Mouse (Mus musculus): ENCODE results near the gene Ankrd33b. TPM values are rescaled to one million over a fixed set of nuclear protein-coding genes. Genes with fewer than 3 reads are reported as not detected.
A peak's percentile ranks its signal among the peaks of the same experiment; 100 is the strongest.

Ankrd33b gene
- polyA plus RNA-seq, 1 experiment from 2014 or later: 1.8 TPM

- no peak overlapping the region for H3K4me3 ChIP-seq (ENCODE audit: low read depth, low read length)
- 30% methylated on average over 2 of the region's 2 CpGs for WGBS (ENCODE audit: insufficient replicate concordance)
- H3K36me3 ChIP-seq (replicated peaks; ENCODE audit: insufficient read depth, low read length): no peaks in the 10 kb centered on the region
- DNase-seq (no peak), ATAC-seq (no peak)
- H3K9me3 ChIP-seq (ENCODE audit: low read length): no peaks in the 10 kb centered on the region
- H3K27ac ChIP-seq (ENCODE audit: low read depth): no peak overlapping the region
- peaks cover 16% of the 10 kb centered on the region; the same call in 1 of the 2 replicates for H3K27me3 ChIP-seq (ENCODE audit: insufficient read depth, low read length)
- no peak overlapping the region for H3K9ac ChIP-seq (replicated peaks)
- H3K4me2 ChIP-seq (ENCODE audit: low read depth, low read length): no peak overlapping the region
- no peaks in the 10 kb centered on the region for H3K4me1 ChIP-seq (ENCODE audit: insufficient read depth)
- TF ChIP-seq EP300 (IDR thresholded peaks at IDR 0.05; ENCODE audit: low read depth) (no peak), CTCF (IDR thresholded peaks at IDR 0.05; ENCODE audit: low read depth) (no peak)
Measured at GRCm38 (mm10) chr15:31294311-31294710, 73.2 kb downstream of the Ankrd33b start.

GRCm38 (mm10) chr15:31292627-31293026, 74.9 kb downstream of the Ankrd33b start:
- WGBS (ENCODE audit: insufficient replicate concordance): 27% methylated on average over 3 of the region's 3 CpGs
- Histone ChIP-seq H3K9ac (replicated peaks) (no peak overlapping the region), H3K4me2 (ENCODE audit: low read depth, low read length) (no peak overlapping the region), H3K27ac (ENCODE audit: low read depth) (no peak overlapping the region), H3K4me1 (ENCODE audit: insufficient read depth) (no peaks in the 10 kb centered on the region), H3K4me3 (ENCODE audit: low read depth, low read length) (no peak overlapping the region), H3K9me3 (ENCODE audit: low read length) (no peaks in the 10 kb centered on the region), H3K36me3 (replicated peaks; ENCODE audit: insufficient read depth, low read length) (no peaks in the 10 kb centered on the region), H3K27me3 (ENCODE audit: insufficient read depth, low read length) (peaks cover 12% of the 10 kb centered on the region; the same call in 1 of the 2 replicates)
- DNase-seq (no peak), ATAC-seq (peak; percentile 49; the same call in 1 of the 2 replicates)
- no peak for TF ChIP-seq CTCF (IDR thresholded peaks at IDR 0.05; ENCODE audit: low read depth)
- no peak for TF ChIP-seq EP300 (IDR thresholded peaks at IDR 0.05; ENCODE audit: low read depth)

- ATAC-seq (no peak), DNase-seq (no peak)
- no peaks in the 10 kb centered on the region for H3K36me3 ChIP-seq (replicated peaks; ENCODE audit: insufficient read depth, low read length)
- no peak overlapping the region for H3K27ac ChIP-seq (ENCODE audit: low read depth)
- H3K27me3 ChIP-seq (ENCODE audit: insufficient read depth, low read length): no peaks in the 10 kb centered on the region
- H3K4me3 ChIP-seq (ENCODE audit: low read depth, low read length): no peak overlapping the region
- H3K4me1 ChIP-seq (ENCODE audit: insufficient read depth): peaks cover 3% of the 10 kb centered on the region
- TF ChIP-seq EP300 (IDR thresholded peaks at IDR 0.05; ENCODE audit: low read depth): no peak
- no peak for TF ChIP-seq CTCF (IDR thresholded peaks at IDR 0.05; ENCODE audit: low read depth)
- H3K9ac ChIP-seq (replicated peaks): no peak overlapping the region
- H3K9me3 ChIP-seq (ENCODE audit: low read length): no peaks in the 10 kb centered on the region
- 84% methylated on average over 3 of the region's 3 CpGs for WGBS (ENCODE audit: insufficient replicate concordance)
- no peak overlapping the region for H3K4me2 ChIP-seq (ENCODE audit: low read depth, low read length)
Measured at GRCm38 (mm10) chr15:31285695-31286094, 81.8 kb downstream of the Ankrd33b start.

- TF ChIP-seq EP300 (IDR thresholded peaks at IDR 0.05; ENCODE audit: low read depth) (no peak), CTCF (IDR thresholded peaks at IDR 0.05; ENCODE audit: low read depth) (no peak)
- peaks cover 8% of the 10 kb centered on the region for H3K4me1 ChIP-seq (ENCODE audit: insufficient read depth)
- no peak overlapping the region for H3K4me2 ChIP-seq (ENCODE audit: low read depth, low read length)
- no peak overlapping the region for H3K9ac ChIP-seq (replicated peaks)
- ATAC-seq: no peak
- WGBS (ENCODE audit: insufficient replicate concordance): 65% methylated on average over 17 of the region's 17 CpGs
- no peaks in the 10 kb centered on the region for H3K36me3 ChIP-seq (replicated peaks; ENCODE audit: insufficient read depth, low read length)
- no peak overlapping the region for H3K4me3 ChIP-seq (ENCODE audit: low read depth, low read length)
- no peaks in the 10 kb centered on the region for H3K9me3 ChIP-seq (ENCODE audit: low read length)
- no peaks in the 10 kb centered on the region for H3K27me3 ChIP-seq (ENCODE audit: insufficient read depth, low read length)
- no peak for DNase-seq
- H3K27ac ChIP-seq (ENCODE audit: low read depth): no peak overlapping the region
Measured at GRCm38 (mm10) chr15:31284922-31285631, 82.4 kb downstream of the Ankrd33b start.

GRCm38 (mm10) chr15:31284142-31284541, 83.4 kb downstream of the Ankrd33b start:
- 59% methylated on average over 5 of the region's 5 CpGs for WGBS (ENCODE audit: insufficient replicate concordance)
- Histone ChIP-seq H3K9ac (replicated peaks) (no peak overlapping the region), H3K27ac (ENCODE audit: low read depth) (no peak overlapping the region), H3K36me3 (replicated peaks; ENCODE audit: insufficient read depth, low read length) (no peaks in the 10 kb centered on the region), H3K4me2 (ENCODE audit: low read depth, low read length) (no peak overlapping the region), H3K9me3 (ENCODE audit: low read length) (no peaks in the 10 kb centered on the region), H3K27me3 (ENCODE audit: insufficient read depth, low read length) (no peaks in the 10 kb centered on the region), H3K4me3 (ENCODE audit: low read depth, low read length) (no peak overlapping the region), H3K4me1 (ENCODE audit: insufficient read depth) (peaks cover 8% of the 10 kb centered on the region)
- ATAC-seq (no peak), DNase-seq (no peak)
- TF ChIP-seq EP300 (IDR thresholded peaks at IDR 0.05; ENCODE audit: low read depth): no peak
- TF ChIP-seq CTCF (IDR thresholded peaks at IDR 0.05; ENCODE audit: low read depth): 0 out of 2 replicates have a peak, but pooled peaks have one; percentile 33

- DNase-seq (no peak), ATAC-seq (peak; percentile 65)
- Histone ChIP-seq H3K4me3 (ENCODE audit: low read depth, low read length) (no peak overlapping the region), H3K9ac (replicated peaks) (no peak overlapping the region), H3K27me3 (ENCODE audit: insufficient read depth, low read length) (no peaks in the 10 kb centered on the region), H3K9me3 (ENCODE audit: low read length) (no peaks in the 10 kb centered on the region), H3K4me1 (ENCODE audit: insufficient read depth) (peaks cover 8% of the 10 kb centered on the region), H3K36me3 (replicated peaks; ENCODE audit: insufficient read depth, low read length) (no peaks in the 10 kb centered on the region), H3K4me2 (ENCODE audit: low read depth, low read length) (no peak overlapping the region), H3K27ac (ENCODE audit: low read depth) (no peak overlapping the region)
- TF ChIP-seq CTCF (IDR thresholded peaks at IDR 0.05; ENCODE audit: low read depth) (no peak), EP300 (IDR thresholded peaks at IDR 0.05; ENCODE audit: low read depth) (no peak)
- WGBS (ENCODE audit: insufficient replicate concordance): 55% methylated on average over 3 of the region's 3 CpGs
Measured at GRCm38 (mm10) chr15:31282353-31282752, 85.2 kb downstream of the Ankrd33b start.

All from liver, postnatal 0 days (tissue).